Mouse (Mus musculus): Measurements from ENCODE around the gene Gse1. TPM values are rescaled to one million over a fixed set of nuclear protein-coding genes. Genes with fewer than 3 reads are reported as not detected.
"Not testable (repeated sequence)": the region's sequence is repeated elsewhere in the genome, so short reads cannot be mapped to it uniquely, and the experiment has no call there.

Gse1 gene
- polyA plus RNA-seq, 3 experiments from 2014 or later = 2.0 to 4.0 (median 3.2) TPM

DNA sequence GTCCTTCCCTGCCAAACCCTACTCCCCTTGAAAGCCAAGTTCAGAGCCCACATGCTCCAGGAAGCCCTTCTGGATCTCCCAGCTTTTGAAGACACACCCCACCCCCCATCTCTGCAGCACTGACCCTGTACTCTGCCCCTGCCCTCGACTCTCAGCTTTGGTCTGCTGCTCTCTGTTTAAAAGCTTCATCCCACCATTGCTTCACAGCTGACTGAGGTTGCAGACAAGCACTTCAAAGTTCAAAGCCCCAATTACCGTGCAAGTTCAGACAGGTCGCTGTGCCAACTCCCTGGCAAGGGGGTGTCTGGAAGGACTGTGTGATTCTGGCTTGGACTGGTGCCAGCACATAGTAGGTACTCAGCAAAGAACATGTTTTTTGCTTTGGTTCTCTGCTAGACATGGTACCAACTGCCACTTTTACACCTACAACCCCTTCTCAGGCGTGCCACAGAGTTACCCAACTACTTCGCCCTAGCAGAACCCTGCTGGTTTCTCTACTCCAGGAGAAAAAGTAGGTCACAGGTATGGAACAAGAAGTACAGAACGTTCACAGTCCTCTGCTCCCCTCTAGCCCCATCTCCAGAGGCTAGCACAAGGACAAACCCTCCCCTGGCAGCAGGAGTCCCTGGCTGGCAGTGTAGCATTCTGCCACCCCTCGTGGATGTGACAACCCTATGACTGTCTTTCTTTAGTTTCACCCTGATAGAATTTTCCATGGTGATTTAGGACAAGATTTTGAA is 123.2 kb downstream of the Gse1 start:
- no peak for ATAC-seq

DNA sequence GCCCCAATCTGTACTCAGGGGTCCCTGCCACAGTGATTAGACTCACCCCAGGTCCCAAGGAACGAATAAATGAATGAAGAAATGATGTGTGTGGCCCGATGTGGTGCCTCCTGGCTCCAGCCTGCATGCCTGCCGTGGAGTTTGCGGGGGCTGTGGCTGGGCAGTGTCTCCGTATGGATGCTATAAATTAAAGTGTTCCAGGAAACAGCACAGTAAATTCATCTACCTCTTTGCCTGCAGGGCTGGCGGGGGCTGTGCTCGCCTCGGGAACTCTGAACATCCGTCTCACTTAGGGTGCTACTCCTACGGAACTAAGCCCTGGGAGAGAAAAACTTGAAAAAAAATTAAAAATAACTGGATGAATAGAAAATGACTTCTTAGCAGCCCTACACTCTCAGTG is 123.8 kb downstream of the Gse1 start:
- no peak for ATAC-seq

DNA sequence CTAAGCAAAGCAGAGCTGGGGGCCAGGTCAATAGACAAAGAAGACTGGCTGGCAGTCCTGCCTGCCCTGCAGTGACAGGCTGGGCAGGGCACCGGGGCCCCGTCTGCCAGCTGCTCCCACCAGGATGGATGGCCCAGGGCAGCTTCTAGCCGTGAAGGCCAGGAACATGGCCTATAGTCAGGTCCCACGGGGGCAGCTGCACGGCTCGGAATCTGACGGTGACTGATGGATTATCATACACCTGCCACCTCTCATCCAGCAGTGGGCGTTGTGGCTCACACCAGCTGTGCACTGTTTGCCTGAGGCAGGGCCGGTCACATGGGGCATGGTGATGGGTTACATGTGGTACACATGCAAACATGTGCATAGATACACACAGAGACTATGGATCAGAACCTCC is 127.8 kb downstream of the Gse1 start:
- no peak for ATAC-seq

DNA sequence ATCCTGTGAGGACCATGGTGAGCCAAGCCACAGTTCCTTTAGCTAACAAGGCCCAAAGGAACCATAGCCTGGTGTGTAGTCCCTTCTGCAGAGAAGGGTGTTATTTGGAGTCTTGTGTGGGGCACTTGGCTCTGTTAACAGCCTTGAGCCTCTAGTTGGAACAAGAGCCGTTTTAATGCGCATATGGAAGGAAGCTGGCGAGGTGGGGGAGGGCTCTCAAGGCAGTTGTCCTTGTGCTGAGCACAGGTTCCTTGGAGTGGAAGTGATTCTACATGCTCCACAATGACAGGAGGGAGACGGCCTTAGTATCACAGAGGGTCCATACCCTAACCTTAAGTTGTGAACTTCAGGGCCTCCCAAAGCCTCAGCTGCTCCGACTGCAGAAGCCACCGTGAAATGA is 129.2 kb downstream of the Gse1 start:
- ATAC-seq = no peak

DNA sequence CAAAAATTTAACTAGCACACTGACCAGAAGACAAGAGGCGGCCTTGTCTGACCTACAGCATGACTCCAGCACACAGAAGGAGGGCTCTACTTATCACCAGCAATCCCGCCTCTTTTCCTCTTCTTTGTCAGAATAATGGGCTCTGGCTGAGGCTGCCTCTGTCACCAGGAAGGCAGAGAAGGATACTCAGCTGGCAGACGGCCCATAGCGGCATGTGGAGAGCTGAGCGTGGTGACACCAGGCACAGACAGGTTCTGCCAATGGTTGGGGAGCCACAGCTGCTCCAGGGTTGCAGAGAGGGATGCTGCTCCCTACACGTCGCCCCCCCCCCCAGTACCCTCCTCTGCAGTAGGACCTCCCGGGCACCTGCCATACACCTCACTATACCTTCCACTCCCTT is 133.0 kb downstream of the Gse1 start:
- no peak for ATAC-seq

DNA sequence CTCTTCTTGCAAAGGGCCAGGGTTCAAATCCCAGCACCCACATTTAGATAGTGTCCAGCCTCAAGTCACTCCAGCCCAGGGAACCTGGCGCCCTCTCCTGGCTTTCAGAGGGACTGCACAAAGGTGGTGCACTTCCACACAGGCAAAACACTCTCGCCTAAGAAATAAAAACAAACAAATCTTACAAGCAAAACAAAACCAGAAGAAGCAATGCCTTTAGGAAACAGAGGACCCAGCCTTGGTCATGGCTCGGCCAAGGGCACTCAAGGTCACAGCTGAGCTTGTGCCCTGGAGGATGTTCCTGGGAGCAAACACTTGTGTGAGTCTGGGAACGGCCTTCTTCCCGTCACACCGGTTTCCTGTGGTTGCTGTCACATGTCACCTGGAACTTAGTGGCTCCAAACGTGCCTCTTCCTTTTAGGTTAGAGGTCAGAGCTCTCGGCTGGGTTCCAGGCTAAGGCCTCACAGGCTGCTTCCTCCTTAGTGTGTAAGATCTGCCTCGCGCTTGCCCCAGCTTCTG is 135.4 kb downstream of the Gse1 start:
- no peak for ATAC-seq

DNA sequence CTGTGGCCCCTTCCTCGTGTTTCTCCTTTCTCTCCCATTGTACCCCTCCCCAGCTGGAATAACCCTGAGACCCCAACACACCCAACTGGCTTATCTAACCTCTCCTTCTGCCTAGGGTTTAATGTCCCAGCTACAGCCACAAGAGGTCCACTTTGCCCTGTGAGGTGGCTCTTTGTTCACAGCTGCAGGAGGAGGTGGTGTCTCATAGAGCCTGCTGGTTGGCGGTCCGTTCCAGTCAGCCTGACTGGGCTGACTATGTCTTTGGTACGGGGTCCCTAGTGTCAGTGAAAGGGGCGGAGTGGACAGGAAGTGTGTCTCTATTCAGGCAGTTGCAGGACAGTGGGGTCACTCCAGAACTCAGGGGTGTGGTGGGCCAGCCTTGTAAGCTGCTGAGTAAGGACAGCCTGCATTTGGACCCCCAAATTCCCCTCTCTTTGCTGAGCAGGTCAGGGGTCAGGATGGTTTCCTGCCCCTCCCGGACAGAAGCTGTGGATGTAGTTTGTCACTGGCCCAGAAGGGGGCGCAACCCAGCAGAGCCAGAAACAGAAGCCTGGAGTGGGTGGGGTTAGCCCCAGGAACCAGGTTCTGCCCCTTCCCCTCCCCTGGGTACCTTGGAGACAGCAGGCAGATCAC is 136.0 kb downstream of the Gse1 start:
- no peak for ATAC-seq

- ATAC-seq = no peak
Observed at GRCm38 (mm10) chr8:120366840-120367239, 138.6 kb downstream of the Gse1 start.

- not testable (repeated sequence) for ATAC-seq
Observed at GRCm38 (mm10) chr8:120368191-120368590, 139.9 kb downstream of the Gse1 start.

DNA sequence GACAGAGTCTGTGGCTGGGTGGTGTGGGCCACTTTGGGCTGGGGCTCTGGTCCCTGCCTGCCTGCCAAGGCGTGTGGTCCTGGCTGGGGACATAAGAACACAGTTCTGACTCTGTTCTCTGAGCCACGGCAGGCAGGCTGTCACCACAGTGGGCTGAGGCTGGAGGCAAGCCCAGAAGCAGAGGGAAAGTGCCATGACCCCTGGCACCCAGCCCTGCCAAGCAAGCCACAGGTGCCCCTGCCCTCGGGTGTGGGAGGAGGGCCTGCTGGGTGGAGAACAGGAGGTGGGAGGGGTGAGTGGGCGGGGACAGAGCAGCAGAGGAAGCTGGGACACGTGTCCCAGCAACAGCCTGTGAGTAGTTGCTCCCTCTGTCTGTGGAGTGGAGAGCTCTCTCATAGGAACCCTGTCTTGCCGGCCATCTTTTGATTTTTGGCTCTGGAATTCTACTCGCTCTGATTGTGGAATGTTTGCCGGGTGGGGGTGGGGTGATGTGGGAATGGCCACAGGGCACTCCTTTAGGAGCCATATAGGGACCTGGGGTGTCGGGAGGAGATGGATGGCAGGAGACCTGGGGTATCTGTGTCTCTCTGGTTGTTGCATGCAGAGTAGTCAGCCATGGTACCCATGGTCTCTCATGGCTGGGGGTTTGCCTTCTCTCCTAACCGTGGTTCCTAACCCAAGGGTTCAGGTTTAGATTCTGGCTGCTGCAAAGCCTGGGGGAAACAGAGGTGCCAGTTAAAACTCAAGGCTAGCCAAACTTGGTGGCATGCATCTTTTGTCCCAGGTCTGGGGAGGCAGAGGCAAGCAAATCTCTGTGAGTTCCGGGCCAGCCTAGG is 140.8 kb downstream of the Gse1 start:
- peak; percentile 95 for ATAC-seq

DNA sequence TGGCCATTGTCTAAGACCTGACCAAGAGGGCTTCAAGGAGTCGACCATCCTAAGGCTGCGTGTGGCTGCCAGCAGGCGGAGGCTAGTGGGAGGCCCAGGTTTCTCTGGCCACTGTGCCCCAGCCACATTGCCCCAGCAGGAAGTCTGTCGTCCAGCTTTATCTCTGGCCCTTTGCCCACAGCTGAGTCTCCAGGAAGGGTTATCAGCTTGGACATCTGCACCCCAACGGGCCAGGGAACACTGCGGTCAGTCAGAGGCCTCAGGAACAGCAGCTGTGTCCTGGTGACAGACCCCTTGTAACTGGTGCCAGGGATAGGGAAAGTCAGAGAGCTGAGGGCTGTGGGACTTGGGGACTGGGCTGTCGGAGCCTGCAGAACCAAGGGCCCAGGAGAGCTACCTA is 141.7 kb downstream of the Gse1 start:
- no peak for ATAC-seq

DNA sequence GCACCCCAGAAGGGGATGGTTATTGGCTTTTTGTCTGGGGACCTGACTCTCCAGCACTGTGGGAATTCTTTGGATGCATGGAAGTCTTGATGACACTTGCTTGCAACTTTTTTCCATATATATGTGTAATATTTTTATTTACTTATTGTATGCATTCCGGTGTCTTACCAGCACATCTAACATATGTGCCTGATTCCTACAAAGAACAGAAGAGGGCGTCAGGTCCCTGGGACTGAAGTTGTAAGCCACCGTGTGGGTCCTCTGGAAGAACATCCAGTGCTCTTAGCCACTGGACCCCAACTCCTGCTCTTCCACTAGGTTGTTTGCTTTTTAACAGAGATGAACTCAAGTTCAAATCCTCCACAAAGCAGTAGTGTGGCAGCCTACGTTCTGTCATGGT is 142.2 kb downstream of the Gse1 start:
- no peak for ATAC-seq

DNA sequence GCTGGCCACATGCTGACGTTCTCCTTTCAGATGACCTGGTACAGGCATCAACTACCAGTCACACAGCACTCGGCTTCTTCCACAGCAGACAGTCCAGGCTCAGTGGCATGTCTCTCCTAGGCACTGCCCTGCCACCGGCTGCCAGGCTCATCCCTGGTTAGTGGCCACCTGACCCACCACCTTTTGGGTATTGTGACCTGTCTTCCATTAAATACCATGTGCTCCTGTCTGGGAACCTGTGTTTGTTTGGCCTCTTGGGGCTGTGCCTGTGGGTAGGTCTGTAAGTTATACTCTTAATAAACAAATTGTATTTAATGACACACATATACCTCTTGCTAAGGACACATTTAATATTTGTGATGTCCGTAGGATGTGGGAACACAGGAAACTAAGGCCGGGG is 142.9 kb downstream of the Gse1 start:
- ATAC-seq = no peak

- no peak for ATAC-seq
Observed at GRCm38 (mm10) chr8:120371725-120372457, 143.6 kb downstream of the Gse1 start.

GRCm38 (mm10) chr8:120372684-120373083 is 144.4 kb downstream of the Gse1 start:
- ATAC-seq = no peak

GRCm38 (mm10) chr8:120373621-120374020 is 145.4 kb downstream of the Gse1 start:
- ATAC-seq = no peak

GRCm38 (mm10) chr8:120374070-120374469 is 145.8 kb downstream of the Gse1 start:
- no peak for ATAC-seq

- no peak for ATAC-seq
Observed at GRCm38 (mm10) chr8:120374514-120374913, 146.3 kb downstream of the Gse1 start.

DNA sequence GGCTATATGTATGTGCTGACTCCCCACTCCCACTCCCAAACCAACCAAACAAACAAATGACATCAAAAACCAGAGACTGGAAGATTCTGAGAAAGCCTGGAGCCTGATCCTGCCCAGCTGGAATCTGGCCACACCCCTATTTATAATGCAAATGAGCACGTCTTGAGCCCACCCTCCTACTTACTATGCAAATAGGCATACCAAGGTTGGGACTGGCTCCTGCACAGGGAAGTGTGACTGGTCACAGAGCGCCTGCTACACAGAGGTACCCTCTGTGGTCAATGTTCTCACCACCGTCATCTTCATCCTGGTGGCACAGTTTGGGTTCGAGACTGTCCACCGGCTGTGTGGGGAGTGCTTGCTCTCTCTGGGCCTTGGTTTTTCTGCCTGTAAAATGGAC is 146.9 kb downstream of the Gse1 start:
- no peak for ATAC-seq

DNA sequence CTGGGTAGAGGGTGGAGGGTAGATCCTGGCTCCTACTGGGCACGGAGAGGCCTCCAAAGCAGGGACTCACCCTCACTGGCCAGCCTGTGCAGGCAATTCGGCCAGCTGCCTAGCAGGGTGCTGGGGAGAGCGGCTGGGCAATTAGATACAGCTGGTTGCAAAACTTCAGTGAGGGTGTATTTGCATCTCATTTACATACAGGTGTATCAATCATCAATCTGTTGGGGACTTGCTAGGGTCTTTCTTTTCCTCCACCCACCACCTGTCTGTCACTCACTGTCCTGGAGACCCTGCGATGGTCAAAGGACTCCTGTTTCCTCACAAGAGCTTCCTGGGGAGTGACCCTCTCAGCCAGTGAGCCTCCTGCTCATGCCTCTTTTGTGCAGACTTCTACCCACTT is 148.0 kb downstream of the Gse1 start:
- no peak for ATAC-seq

DNA sequence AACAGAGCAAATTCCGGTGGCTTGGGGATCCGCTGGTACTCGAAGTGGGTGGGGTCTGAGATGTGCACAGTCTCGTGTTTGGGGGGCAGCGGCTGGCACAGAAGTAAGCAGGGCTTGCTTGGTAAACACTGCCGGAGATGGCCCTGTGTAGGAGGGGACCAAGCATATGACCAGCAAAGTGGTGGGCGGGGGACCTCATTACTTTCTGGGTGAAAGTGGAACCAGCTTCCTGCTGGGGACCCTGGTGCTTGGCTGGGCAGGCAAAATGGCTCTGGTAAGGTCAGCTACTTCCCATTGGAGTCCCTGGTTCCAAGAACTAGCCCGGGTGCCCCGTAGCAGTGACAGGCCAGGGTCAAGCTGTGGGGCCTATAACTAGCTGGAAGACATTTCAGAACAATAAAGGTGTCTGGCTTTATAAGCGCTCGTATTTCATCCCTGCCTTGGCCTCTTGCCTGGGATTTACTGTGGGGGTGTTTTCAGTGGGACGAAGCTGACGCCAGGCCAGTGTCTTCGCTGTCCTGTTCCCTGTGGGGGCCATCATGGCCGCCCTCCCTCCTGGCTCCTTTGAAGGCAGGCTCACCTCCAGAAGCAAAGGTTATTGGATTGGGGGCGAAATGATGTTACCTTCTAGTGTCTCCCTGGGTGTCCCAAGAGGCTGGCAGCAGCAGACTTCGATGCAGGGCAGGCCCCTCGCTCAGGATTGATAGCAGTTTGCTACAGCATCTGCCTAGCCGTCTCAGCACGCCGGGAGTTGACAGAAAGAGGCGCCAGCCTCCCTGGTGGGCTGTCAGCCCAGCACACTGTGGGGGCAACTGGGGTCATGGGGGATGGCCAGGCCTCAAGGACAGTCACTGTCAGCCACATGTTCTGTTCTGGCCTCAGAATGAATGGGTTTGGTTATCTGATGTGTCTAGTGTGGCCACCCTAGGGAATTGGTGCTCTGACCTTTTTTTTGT is 148.9 kb downstream of the Gse1 start:
- ATAC-seq = no peak

DNA sequence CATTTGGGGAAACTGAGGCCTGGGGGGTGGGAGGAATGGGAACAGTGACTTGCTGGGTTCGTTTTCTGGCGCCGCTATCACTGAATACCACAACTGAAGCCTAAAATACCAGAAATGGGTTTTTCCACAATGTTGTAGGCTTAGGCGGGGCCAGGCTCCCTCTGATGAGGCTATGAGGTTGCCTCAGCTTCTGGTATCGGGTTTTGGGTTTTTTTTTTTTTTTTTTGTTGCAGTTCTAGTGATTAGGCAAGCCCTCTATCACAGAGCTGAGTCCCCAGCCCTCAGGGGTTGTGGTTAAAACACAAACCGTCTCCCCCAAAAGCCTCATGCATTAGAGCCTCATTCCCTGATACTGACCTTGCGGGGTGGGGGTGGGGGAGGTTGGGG is 149.5 kb downstream of the Gse1 start:
- ATAC-seq = no peak
